Mouse (Mus musculus): ENCODE data around the gene Negr1. TPM values are rescaled to one million over a fixed set of nuclear protein-coding genes. Genes with fewer than 3 reads are reported as not detected.
"Not testable (repeated sequence)": the region's sequence is repeated elsewhere in the genome, so short reads cannot be mapped to it uniquely, and the experiment has no call there.

Gene Negr1
- polyA plus RNA-seq, 1 experiment from 2014 or later, result 0.12 TPM

DNA sequence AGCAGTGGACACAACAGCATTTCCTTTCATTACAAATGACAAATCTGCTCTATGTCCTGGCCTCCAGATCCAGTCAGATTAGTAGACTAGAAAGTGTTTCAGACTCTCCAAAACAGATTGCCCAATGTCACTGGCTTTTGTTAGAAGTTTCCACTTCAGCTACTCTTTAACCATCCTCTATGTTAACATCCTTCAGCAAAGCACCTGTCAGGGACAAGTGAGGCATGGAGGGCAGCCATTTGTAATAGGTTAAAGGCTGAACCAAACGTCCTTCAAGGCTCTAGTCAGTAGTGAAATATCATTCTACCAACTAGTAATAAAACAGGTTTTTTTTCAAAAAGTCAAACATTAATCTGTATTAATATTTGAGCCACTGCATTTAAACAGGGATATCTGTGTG is 475.0 kb downstream of the Negr1 start:
- no peak overlapping the region for H3K4me3 ChIP-seq (replicated peaks)
- no peak for ATAC-seq (ENCODE audit: low read depth)
- no peaks in the 10 kb centered on the region for H3K4me1 ChIP-seq (replicated peaks)
- DNase-seq, result no peak
- H3K9me3 ChIP-seq (replicated peaks), result no peaks in the 10 kb centered on the region
- no peaks in the 10 kb centered on the region for H3K27me3 ChIP-seq
- H3K4me2 ChIP-seq, result no peak overlapping the region
- no peak overlapping the region for H3K9ac ChIP-seq
- 36% methylated on average over 1 of the region's 1 CpGs for WGBS (ENCODE audit: insufficient replicate concordance)
- H3K36me3 ChIP-seq, result no peaks in the 10 kb centered on the region
- H3K27ac ChIP-seq, result no peak overlapping the region

DNA sequence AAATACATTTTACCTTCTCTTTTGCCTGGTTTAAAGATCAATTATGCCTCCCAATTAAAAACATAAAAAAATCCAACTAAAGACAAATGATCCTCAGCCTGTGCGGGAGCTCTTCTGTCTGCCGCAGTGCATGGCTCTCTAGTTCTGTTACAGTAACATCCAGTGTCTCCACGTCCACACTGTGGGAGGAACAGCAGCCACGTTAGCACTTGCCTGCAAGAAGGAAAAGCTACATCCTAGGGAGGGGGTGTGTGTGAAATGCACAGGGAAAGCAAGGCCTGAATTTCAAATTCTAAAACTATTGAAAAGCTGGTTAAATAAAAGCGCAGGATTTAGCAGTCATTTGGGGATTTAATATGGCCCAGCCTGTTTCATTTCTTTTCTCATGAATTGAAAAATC is 479.0 kb downstream of the Negr1 start:
- 56% methylated on average over 5 of the region's 5 CpGs for WGBS (ENCODE audit: insufficient replicate concordance)
- Histone ChIP-seq H3K4me3 (replicated peaks) (no peak overlapping the region), H3K27ac (no peak overlapping the region), H3K9ac (no peak overlapping the region), H3K27me3 (no peaks in the 10 kb centered on the region), H3K4me2 (no peak overlapping the region), H3K9me3 (replicated peaks) (no peaks in the 10 kb centered on the region), H3K4me1 (replicated peaks) (no peaks in the 10 kb centered on the region), H3K36me3 (no peaks in the 10 kb centered on the region)
- DNase-seq (no peak), ATAC-seq (ENCODE audit: low read depth) (no peak)

DNA sequence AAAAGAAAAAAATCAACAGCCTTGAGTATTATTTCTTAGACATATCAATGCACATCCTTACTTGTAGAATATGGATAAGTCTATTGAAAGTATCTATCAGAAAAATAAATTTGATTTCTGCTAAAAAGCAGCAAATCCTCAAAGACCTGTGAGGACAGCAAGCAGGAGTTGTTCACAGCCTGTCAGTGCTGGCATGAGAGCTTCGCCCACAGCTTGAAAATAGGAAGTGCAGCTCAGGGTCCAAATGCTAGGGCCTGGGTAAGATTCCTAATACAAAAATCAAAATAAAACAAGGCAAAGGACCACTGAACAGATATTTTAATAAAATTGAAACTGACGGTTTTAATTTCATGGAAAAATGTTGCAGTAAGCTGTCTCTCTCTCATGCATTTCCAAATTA is 483.0 kb downstream of the Negr1 start:
- no peaks in the 10 kb centered on the region for H3K9me3 ChIP-seq (replicated peaks)
- H3K4me1 ChIP-seq (replicated peaks), result no peaks in the 10 kb centered on the region
- 66% methylated on average over 2 of the region's 2 CpGs for WGBS (ENCODE audit: insufficient replicate concordance)
- no peak overlapping the region for H3K9ac ChIP-seq
- no peaks in the 10 kb centered on the region for H3K27me3 ChIP-seq
- no peak overlapping the region for H3K27ac ChIP-seq
- DNase-seq (no peak), ATAC-seq (ENCODE audit: low read depth) (no peak)
- H3K36me3 ChIP-seq, result no peaks in the 10 kb centered on the region
- no peak overlapping the region for H3K4me2 ChIP-seq
- no peak overlapping the region for H3K4me3 ChIP-seq (replicated peaks)

DNA sequence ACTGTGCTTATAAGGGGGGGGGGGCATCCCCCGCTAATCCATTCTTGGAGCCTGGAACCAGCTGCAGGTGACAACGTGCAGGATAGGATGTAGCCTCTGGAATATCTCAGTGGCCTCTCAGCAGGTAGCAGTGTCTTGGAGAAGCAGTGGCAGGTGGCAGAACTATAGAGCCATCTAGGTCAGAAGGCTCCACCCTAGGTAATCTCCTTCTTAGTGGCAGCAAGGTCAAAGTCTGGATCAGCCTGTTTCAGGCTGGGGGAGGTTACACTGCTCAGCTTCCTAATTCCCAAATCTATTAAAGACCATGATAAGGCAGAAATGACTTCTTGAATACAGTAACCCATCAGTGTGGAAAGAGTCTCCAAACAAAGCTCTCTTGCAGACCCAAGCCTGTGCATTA is 502.8 kb downstream of the Negr1 start:
- not testable (repeated sequence) for H3K4me2 ChIP-seq; H3K27me3 ChIP-seq; H3K9me3 ChIP-seq (replicated peaks); H3K4me3 ChIP-seq (replicated peaks); DNase-seq; H3K9ac ChIP-seq; H3K36me3 ChIP-seq; H3K4me1 ChIP-seq (replicated peaks); ATAC-seq (ENCODE audit: low read depth); H3K27ac ChIP-seq
- WGBS (ENCODE audit: insufficient replicate concordance), result 64% methylated on average over 2 of the region's 2 CpGs

DNA sequence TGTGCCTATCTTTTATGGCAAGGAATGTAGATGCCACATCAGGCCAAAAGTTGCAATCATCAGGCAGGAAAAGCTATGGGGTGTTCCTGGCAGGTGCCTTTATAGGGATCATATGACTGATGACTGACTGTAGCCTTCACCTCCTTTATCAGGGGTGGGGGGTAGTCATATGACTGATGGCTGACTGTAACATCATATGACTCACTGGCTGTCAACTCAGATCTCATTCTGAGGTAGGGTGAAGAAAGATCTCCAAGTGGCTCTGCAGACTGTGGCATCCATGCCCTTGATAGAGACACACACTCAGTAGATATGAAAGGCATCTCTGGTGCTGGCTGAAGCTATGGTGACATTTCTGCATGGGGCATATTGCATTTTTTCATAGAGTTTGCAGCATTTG is 504.7 kb downstream of the Negr1 start:
- no peaks in the 10 kb centered on the region for H3K4me1 ChIP-seq (replicated peaks)
- H3K27me3 ChIP-seq, result no peaks in the 10 kb centered on the region
- DNase-seq (no peak), ATAC-seq (ENCODE audit: low read depth) (no peak)
- no peaks in the 10 kb centered on the region for H3K36me3 ChIP-seq
- no peak overlapping the region for H3K9ac ChIP-seq
- no peak overlapping the region for H3K4me2 ChIP-seq
- H3K4me3 ChIP-seq (replicated peaks), result no peak overlapping the region
- no peak overlapping the region for H3K27ac ChIP-seq
- H3K9me3 ChIP-seq (replicated peaks), result no peaks in the 10 kb centered on the region

DNA sequence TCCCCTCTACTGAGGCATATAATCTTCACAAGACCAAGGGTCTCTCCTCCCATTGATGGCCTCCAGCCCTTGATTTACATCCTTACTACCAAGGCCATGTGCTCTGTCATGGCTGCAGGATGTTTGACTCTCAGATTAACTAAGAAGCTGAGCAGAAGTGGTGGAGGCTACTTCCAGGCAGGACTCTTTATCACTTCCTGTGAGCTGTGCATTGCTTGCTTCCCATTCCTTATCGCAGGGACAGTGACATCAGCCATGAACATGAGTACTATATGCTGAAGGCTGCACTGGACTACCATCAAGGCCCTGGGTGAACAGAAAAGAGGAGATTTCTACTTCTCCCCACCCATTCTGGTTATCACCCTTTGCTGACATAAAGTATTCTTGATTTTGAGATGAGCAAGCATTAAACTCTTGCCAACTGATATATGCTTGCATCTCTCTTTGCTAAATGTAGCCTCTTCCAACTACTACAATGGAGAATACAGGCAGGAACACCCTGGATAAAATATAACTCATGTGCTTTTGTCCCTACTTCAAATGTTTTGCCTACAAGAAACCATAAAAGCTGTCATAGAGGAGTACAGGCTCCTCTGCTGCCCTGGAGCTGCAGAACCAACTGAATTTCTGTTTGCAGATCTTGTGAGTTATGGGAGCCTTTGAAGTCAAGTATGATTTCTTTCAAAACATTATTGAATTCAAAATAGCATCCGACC is 517.8 kb downstream of the Negr1 start:
- 36% methylated on average over 2 of the region's 2 CpGs for WGBS (ENCODE audit: insufficient replicate concordance)
- DNase-seq (no peak), ATAC-seq (ENCODE audit: low read depth) (no peak)
- H3K4me3 ChIP-seq (replicated peaks), result no peak overlapping the region
- no peak overlapping the region for H3K27ac ChIP-seq
- no peaks in the 10 kb centered on the region for H3K4me1 ChIP-seq (replicated peaks)
- no peaks in the 10 kb centered on the region for H3K36me3 ChIP-seq
- no peak overlapping the region for H3K9ac ChIP-seq
- H3K4me2 ChIP-seq, result no peak overlapping the region
- no peaks in the 10 kb centered on the region for H3K9me3 ChIP-seq (replicated peaks)
- H3K27me3 ChIP-seq, result no peaks in the 10 kb centered on the region

DNA sequence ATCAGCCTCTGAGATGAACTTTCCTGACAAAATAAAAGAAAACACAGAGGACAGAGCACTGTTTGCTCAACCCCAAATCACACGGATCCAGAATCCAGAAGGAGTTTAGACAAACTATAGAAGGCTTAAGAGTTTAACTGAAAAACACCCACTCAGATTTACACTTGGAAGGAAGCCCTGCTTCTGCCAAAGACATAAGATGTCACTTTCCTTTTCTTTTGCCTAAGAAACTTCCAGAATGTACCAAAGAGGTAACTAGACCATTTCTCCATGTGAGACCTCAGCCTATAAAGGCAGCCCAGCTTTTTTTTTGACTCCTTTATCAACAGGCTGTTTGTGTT is 518.3 kb downstream of the Negr1 start:
- WGBS (ENCODE audit: insufficient replicate concordance), result 50% methylated on average over 1 of the region's 1 CpGs
- no peak overlapping the region for H3K4me2 ChIP-seq
- no peaks in the 10 kb centered on the region for H3K9me3 ChIP-seq (replicated peaks)
- no peak overlapping the region for H3K9ac ChIP-seq
- no peak overlapping the region for H3K27ac ChIP-seq
- no peaks in the 10 kb centered on the region for H3K27me3 ChIP-seq
- no peak overlapping the region for H3K4me3 ChIP-seq (replicated peaks)
- ATAC-seq (ENCODE audit: low read depth), result no peak
- no peak for DNase-seq
- no peaks in the 10 kb centered on the region for H3K36me3 ChIP-seq
- H3K4me1 ChIP-seq (replicated peaks), result no peaks in the 10 kb centered on the region

DNA sequence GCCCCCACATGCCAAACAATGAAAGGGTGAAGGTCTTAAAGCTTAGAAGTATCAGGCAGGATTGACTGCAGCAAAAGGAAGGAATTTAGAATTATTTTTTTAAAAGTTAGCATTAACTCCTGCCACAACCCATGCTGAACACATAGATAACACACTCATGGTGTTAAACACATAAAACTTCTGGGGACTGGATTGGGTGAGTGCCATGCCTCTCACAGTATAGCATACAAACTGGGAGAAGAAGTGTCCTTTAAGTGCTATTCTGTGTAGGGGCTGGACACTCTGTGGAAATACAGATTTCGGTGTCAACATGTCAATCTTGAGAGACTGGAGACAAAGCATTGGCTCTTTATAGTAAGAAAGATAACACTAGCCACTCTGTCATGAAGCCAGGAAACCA is 519.0 kb downstream of the Negr1 start:
- Histone ChIP-seq H3K36me3 (no peaks in the 10 kb centered on the region), H3K4me3 (replicated peaks) (no peak overlapping the region), H3K27me3 (no peaks in the 10 kb centered on the region), H3K27ac (no peak overlapping the region), H3K9me3 (replicated peaks) (no peaks in the 10 kb centered on the region), H3K4me2 (no peak overlapping the region), H3K9ac (no peak overlapping the region), H3K4me1 (replicated peaks) (no peaks in the 10 kb centered on the region)
- 69% methylated on average over 1 of the region's 1 CpGs for WGBS (ENCODE audit: insufficient replicate concordance)
- DNase-seq (no peak), ATAC-seq (ENCODE audit: low read depth) (no peak)

DNA sequence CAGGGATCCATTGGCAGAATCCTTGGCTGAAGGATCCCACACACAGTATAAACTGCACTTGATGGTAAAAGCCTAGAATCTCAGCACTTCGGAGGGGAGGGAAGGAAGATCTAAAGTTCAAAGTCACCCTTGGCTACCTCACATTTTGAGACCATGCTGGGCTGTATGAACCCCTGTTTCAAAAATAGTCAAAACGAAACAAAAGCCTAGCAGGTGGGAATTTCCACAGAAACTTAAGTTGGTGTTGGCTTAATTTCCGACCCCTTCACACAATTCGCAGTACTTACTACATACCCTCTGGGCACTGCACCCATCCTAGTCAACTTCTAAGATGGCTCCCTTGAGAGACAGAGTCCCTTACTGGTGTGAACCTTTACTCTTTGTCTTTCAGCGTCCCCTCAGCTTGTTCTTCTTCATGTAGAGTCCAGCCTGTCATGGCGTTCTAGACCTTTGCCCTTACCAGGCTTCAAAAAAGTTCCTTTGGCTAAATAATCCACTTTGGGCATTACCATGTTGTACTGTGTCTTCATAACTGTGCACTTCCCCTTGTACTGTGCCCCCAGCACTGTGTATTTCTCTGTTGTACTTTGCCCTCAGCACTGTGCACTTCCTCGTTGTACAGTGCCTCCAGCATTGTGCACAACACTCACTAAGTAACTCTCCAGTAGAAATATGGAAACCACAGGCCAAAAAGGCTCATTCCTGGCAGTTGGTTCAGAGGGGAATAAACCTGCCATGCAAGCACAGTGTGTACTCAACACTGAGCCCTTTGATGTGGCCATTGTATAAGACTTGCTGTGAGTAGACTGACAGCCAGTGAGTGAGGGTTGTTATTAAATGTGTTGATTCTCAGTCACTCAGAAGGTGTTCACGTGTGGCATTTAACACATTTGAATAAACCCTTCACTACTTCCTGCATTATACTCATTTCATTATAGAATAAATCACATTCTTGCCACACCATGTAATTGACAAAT is 521.5 kb downstream of the Negr1 start:
- Histone ChIP-seq H3K27ac (no peak overlapping the region), H3K36me3 (no peaks in the 10 kb centered on the region), H3K9ac (no peak overlapping the region), H3K4me3 (replicated peaks) (no peak overlapping the region), H3K4me2 (no peak overlapping the region), H3K9me3 (replicated peaks) (no peaks in the 10 kb centered on the region), H3K27me3 (no peaks in the 10 kb centered on the region), H3K4me1 (replicated peaks) (no peaks in the 10 kb centered on the region)
- ATAC-seq (ENCODE audit: low read depth), result peak; percentile 53; the same call in 1 of the 2 replicates
- DNase-seq, result no peak
- WGBS (ENCODE audit: insufficient replicate concordance), result 65% methylated on average over 8 of the region's 8 CpGs

DNA sequence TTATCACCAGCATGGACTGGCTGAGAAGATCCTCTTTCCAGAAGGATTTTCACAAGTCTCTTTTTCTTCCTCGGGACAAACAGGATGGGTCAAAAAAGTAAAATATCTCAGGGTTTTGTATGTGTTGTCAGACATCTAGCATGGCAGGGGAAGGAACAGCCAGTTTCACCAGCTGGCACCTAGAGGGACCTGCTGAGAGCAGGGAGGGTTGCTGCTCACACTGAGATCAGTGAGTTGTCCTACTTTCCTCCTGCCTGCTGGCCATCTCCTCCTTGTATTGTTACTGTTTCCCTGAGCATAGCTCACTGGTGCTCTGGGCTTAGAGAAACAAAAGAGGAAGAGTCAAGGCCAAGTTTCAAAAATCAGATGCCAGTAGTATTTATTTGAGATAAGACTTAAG is 523.6 kb downstream of the Negr1 start:
- 52% methylated on average over 1 of the region's 1 CpGs for WGBS (ENCODE audit: insufficient replicate concordance)
- no peaks in the 10 kb centered on the region for H3K27me3 ChIP-seq

DNA sequence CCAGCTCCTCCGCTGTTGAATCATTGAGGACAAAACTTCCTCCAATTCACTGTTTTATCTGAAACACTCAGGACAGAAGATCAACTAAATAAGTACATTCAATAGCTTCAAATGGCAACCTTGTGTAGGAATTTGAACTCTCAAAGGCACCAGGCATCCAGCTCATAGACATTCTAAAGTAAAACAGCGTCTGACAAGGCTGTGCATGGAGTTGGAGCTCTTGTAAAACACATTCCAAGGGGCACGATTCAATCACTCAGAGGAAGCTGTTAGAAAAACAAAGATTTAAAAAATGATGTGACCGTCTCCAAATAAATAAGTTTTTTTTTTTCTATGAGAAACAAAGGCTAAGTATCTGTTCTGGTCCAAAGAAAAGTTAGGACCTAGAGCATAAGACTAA is 528.5 kb downstream of the Negr1 start:
- DNase-seq (no peak), ATAC-seq (ENCODE audit: low read depth) (no peak)
- Histone ChIP-seq H3K9ac (no peak overlapping the region), H3K27me3 (no peaks in the 10 kb centered on the region), H3K27ac (no peak overlapping the region), H3K4me2 (no peak overlapping the region), H3K4me3 (replicated peaks) (no peak overlapping the region), H3K9me3 (replicated peaks) (no peaks in the 10 kb centered on the region), H3K36me3 (no peaks in the 10 kb centered on the region), H3K4me1 (replicated peaks) (no peaks in the 10 kb centered on the region)
- WGBS (ENCODE audit: insufficient replicate concordance), result 45% methylated on average over 4 of the region's 4 CpGs

More for the DNA sequence above, 523.6 kb downstream of the Negr1 start:
- Histone ChIP-seq H3K4me1 (replicated peaks) (no peaks in the 10 kb centered on the region), H3K9ac (no peak overlapping the region), H3K4me2 (no peak overlapping the region), H3K36me3 (no peaks in the 10 kb centered on the region), H3K4me3 (replicated peaks) (no peak overlapping the region), H3K9me3 (replicated peaks) (no peaks in the 10 kb centered on the region), H3K27ac (no peak overlapping the region)
- ATAC-seq (ENCODE audit: low read depth) (no peak), DNase-seq (no peak)

DNA sequence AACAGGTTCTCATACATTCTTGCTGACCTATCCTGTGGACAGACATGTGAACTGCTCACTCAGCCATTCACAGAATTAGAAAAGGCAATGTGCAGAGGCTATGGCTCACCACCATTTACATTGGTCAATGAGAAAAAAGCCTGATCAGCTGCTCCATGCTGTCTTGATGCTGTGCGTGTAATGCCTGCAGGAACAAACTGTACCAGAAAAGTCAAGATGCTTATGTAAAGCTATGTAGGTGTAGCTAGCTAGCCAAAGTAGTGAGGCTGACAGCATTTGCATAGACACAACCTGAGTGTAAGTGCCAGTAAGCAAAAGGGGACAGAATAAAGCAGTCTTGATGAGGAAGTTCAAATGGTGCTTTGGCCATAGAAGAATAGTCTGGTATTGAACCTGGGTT is 534.7 kb downstream of the Negr1 start:
- H3K4me2 ChIP-seq, result no peak overlapping the region
- H3K36me3 ChIP-seq, result no peaks in the 10 kb centered on the region
- no peak overlapping the region for H3K27ac ChIP-seq
- no peak for DNase-seq
- H3K9ac ChIP-seq, result no peak overlapping the region
- H3K27me3 ChIP-seq, result no peaks in the 10 kb centered on the region
- no peak for ATAC-seq (ENCODE audit: low read depth)
- WGBS (ENCODE audit: insufficient replicate concordance), result 81% methylated on average over 1 of the region's 1 CpGs
- H3K4me3 ChIP-seq (replicated peaks), result no peak overlapping the region
- no peaks in the 10 kb centered on the region for H3K9me3 ChIP-seq (replicated peaks)
- H3K4me1 ChIP-seq (replicated peaks), result no peaks in the 10 kb centered on the region

Data from liver, embryonic 13.5 days (tissue).